Mouse (Mus musculus) C2C12 (cell line): Measurements from ENCODE around the gene Ppp1r8.

Experiments
- CTCF ChIP-seq: IDR thresholded peaks from one replicate; pipeline ENCODE4 v1.5.1; 2011; ENCODE audit not compliant: control insufficient read depth, insufficient read depth, insufficient read length
- MYOD1 ChIP-seq: IDR thresholded peaks from one replicate; pipeline ENCODE4 v1.6.1; 2011; ENCODE audit warnings: low read depth; ENCODE audit not compliant: control insufficient read depth, insufficient read length
- USF1 ChIP-seq: IDR thresholded peaks from one replicate; pipeline ENCODE4 v1.6.1; 2011; ENCODE audit warnings: low read depth, mild to moderate bottlenecking, control low read depth, moderate library complexity

- TF ChIP-seq CTCF (no peak), USF1 (no peak), MYOD1 (no peak)
These were observed 26.6 kb downstream of the Ppp1r8 start for GRCm38 (mm10) chr4:132816404-132816803.
